Mouse (Mus musculus) forebrain, embryonic 11.5 days (tissue): ENCODE results near the gene Hoxc11. TPM values are rescaled to one million over a fixed set of nuclear protein-coding genes. Genes with fewer than 3 reads are reported as not detected.
A peak's percentile ranks its signal among the peaks of the same experiment; 100 is the strongest.

Experiments used
- ATAC-seq: fragments of 200-750 bp; cut with Nextera tagmentation; replicated peaks from 2 replicates; pipeline ENCODE4 v1.8.0; 2017; ENCODE audit warnings: moderate TSS enrichment; ENCODE audit not compliant: low FRiP score
- DNase-seq: peaks from one replicate; pipeline ENCODE4 v3.0.0-alpha.2; 2017; ENCODE audit warnings: low spot score
- H3K27ac ChIP-seq: fragments of 300-500 bp; sonication (generic); 2 replicates; pipeline ENCODE4 v1.5.1; 2014; ENCODE audit warnings: low read depth, low read length
- H3K27me3 ChIP-seq: fragments of 300-500 bp; sonication (generic); 2 replicates; pipeline ENCODE4 v1.6.1; 2014; ENCODE audit warnings: mild to moderate bottlenecking, low read length, mixed read lengths; ENCODE audit not compliant: control insufficient read depth, insufficient read depth
- H3K36me3 ChIP-seq: fragments of 300-500 bp; sonication (generic); 2 replicates; pipeline ENCODE4 v1.6.1; 2014; ENCODE audit warnings: mild to moderate bottlenecking, low read length, moderate library complexity, mixed read lengths; ENCODE audit not compliant: control insufficient read depth, insufficient read depth
- H3K4me1 ChIP-seq: fragments of 300-500 bp; sonication (generic); replicated peaks from 2 replicates; pipeline ENCODE4 v1.6.1; 2014; ENCODE audit warnings: low read length, mixed read lengths; ENCODE audit not compliant: control insufficient read depth, insufficient read depth
- H3K4me2 ChIP-seq: fragments of 300-500 bp; sonication (generic); 2 replicates; pipeline ENCODE4 v1.6.1; 2014; ENCODE audit warnings: low read depth, mild to moderate bottlenecking, low read length, moderate library complexity, mixed read lengths; ENCODE audit not compliant: severe bottlenecking
- H3K4me3 ChIP-seq: fragments of 300-500 bp; sonication (generic); 2 replicates; pipeline ENCODE4 v1.5.1; 2014; ENCODE audit warnings: low read depth, low read length
- H3K9ac ChIP-seq: fragments of 300-500 bp; sonication (generic); 2 replicates; pipeline ENCODE4 v1.6.1; 2014; ENCODE audit warnings: low read length
- H3K9me3 ChIP-seq: fragments of 300-500 bp; sonication (generic); 2 replicates; pipeline ENCODE4 v1.6.1; 2016; ENCODE audit warnings: low read length, mixed read lengths; ENCODE audit not compliant: control insufficient read depth
- WGBS: fragments of 180-500 bp; shearing (Covaris S2); extraction: QIAGEN DNeasy Blood & Tissue Kit; methylation state at CpG from one replicate; pipeline ENCODE4 v1.1.7; 2014; 5-methylcytosine and 5-hydroxymethylcytosine counted together
- polyA plus RNA-seq: library from polyadenylated mRNA; unstranded; fragments of >200 nt; fragmentation: Nextera tagmentation; extraction: Ambion mirVana; gene quantifications from 2 replicates; pipeline ENCODE4 v1.2.1, GENCODE M21; 2014

Gene Hoxc11
- polyA plus RNA-seq, 1 experiment from 2014 or later = not detected

DNA sequence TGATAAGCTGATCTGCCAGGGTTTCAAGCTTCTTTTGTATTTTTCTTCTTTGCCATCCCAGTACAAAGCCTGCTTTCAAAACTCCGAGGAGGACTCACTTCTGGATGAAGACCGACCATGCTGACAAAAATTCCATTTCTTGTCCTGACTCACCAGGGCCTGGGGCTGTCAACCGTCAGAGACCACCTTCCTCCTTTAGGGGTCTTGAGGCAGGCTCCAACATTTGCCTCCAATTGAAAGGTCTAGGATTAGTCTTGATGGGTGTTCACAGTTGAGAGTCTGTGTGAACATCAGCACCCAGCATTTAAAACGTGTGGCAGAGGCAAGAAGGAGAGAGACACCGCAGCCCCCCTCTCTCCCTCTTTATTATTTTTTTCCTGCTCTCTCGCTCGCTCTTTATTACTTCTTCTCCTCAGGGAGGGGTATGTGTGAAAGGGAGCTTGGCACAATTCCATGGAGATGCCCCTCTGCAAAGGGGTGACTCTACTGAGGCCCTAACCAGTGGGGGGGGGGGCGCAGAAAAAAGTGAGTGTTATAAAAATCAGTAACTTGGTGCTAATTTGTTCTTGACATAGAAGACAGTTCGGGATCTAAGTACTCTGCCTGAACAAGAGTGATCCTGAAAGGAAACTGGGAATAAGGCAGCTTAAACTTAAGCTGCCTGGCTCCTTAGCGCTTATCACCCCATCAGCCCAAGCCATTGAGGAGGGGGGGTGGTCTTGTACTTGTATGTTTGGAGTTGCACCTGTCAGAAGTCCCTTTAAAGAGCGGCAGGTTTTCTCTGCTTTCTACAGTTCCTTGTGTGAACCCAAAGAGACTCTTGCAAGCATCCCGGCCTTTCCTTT, 34.7 kb upstream of the Hoxc11 start:
- Histone ChIP-seq H3K4me3 (no peak overlapping the region), H3K4me1 (no peaks in the 10 kb centered on the region), H3K27me3 (peaks cover 95% of the 10 kb centered on the region), H3K36me3 (no peaks in the 10 kb centered on the region), H3K9ac (no peak overlapping the region), H3K4me2 (no peak overlapping the region), H3K27ac (no peak overlapping the region), H3K9me3 (no peaks in the 10 kb centered on the region)
- ATAC-seq (no peak), DNase-seq (no peak)
- 2% methylated on average over 12 of the region's 12 CpGs for WGBS

DNA sequence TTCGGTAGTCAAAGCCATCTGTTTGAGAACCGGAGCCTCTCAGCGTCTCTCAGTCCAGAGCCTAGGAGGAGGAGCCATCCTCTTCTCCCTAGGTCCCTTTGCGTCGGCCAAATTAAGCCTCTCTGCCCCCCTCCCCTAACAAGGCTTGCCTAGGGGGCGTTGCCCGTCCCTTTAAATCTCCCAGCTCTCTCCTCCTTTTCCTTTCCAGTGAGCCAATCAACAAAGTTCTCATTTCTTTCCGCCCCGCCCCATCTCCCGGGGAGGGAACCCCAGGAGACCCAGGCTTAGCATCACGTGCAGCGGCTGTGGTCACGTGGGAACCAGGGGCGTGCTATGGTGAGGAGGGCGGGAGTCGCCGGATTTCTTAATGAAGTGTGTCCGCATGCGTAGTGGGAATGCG, 33.6 kb upstream of the Hoxc11 start:
- Histone ChIP-seq H3K4me3 (peak overlapping the region; percentile 0; the same call in 1 of the 2 replicates), H3K9ac (no peak overlapping the region), H3K27ac (no peak overlapping the region), H3K9me3 (no peaks in the 10 kb centered on the region), H3K4me1 (no peaks in the 10 kb centered on the region), H3K36me3 (no peaks in the 10 kb centered on the region), H3K27me3 (peaks cover 95% of the 10 kb centered on the region), H3K4me2 (no peak overlapping the region)
- under 1% methylated on average over 19 of the region's 20 CpGs for WGBS
- ATAC-seq = peak; percentile 89
- peak; percentile 81 for DNase-seq

DNA sequence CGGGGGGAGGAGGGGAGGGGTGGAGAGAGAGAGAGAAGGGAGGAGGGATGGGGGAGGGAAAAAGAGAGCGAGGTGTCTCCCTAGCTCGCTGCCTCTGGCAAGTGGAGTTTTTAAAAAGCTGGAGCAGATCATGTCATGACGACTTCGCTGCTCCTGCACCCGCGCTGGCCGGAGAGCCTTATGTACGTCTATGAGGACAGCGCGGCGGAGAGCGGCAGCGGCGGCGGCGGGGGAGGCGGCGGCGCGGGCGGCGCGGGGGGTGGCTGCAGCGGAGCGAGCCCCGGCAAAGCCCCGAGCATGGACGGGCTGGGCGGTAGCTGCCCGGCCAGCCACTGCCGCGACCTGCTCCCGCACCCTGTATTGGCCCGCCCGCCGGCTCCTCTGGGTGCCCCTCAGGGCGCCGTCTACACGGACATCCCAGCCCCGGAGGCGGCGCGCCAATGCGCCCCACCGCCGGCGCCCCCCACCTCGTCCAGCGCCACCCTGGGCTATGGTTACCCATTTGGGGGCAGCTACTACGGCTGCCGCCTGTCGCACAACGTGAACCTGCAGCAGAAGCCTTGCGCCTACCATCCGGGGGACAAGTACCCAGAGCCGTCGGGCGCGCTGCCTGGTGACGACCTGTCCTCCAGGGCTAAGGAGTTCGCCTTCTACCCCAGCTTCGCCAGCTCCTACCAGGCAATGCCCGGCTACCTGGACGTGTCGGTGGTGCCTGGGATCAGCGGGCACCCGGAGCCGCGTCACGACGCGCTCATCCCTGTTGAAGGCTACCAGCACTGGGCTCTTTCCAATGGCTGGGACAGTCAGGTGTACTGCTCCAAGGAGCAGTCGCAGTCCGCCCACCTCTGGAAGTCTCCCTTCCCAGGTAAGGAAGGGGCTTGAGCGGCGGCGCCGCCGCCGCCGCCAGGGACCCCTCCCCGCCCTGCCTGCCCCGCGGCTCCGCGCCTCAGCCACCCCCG, 32.9 kb upstream of the Hoxc11 start, which contains the start of gene Hoxc13:
Gene Hoxc13, plus strand, starts transcription at position 51 of the 959 bp plus-strand sequence.
- Histone ChIP-seq H3K9ac (no peak within 1 kb of the TSS), H3K4me3 (peak within 1 kb of the TSS; percentile 0; the same call in 1 of the 2 replicates), H3K4me1 (no peaks in the 10 kb centered on the region), H3K4me2 (peak within 1 kb of the TSS; percentile 34; the same call in 1 of the 2 replicates), H3K27ac (no peak within 1 kb of the TSS), H3K36me3 (no peaks in the 10 kb centered on the region), H3K9me3 (no peaks in the 10 kb centered on the region), H3K27me3 (peaks cover 95% of the 10 kb centered on the region)
- DNase-seq (peak; percentile 68), ATAC-seq (peak; percentile 57)
- WGBS = under 1% methylated on average over 81 of the region's 88 CpGs

DNA sequence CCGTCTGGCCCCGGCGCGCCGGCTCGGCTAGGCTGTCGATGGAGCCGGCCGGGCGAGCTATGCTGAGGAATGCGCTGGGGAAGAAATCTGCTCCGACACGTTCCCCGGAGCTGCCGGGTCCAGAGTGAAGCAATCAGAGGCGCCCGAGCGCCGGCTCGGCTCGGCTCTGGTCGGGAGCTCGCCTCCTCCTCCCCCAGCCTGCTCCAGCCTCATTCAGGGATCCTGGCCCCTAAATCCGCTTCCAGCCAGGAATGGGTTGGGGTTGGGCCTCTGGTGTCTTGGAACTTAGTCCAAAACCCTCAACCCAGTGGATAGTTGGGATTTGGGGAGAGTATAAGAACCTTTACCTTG, 32.2 kb upstream of the Hoxc11 start:
- H3K27me3 ChIP-seq = peaks cover 94% of the 10 kb centered on the region
- DNase-seq (peak; percentile 68), ATAC-seq (no peak)
- no peaks in the 10 kb centered on the region for H3K36me3 ChIP-seq
- no peak overlapping the region for H3K9ac ChIP-seq
- WGBS = 1% methylated on average over 24 of the region's 24 CpGs
- H3K4me3 ChIP-seq = no peak overlapping the region
- no peaks in the 10 kb centered on the region for H3K9me3 ChIP-seq
- no peak overlapping the region for H3K4me2 ChIP-seq
- no peak overlapping the region for H3K27ac ChIP-seq
- no peaks in the 10 kb centered on the region for H3K4me1 ChIP-seq

DNA sequence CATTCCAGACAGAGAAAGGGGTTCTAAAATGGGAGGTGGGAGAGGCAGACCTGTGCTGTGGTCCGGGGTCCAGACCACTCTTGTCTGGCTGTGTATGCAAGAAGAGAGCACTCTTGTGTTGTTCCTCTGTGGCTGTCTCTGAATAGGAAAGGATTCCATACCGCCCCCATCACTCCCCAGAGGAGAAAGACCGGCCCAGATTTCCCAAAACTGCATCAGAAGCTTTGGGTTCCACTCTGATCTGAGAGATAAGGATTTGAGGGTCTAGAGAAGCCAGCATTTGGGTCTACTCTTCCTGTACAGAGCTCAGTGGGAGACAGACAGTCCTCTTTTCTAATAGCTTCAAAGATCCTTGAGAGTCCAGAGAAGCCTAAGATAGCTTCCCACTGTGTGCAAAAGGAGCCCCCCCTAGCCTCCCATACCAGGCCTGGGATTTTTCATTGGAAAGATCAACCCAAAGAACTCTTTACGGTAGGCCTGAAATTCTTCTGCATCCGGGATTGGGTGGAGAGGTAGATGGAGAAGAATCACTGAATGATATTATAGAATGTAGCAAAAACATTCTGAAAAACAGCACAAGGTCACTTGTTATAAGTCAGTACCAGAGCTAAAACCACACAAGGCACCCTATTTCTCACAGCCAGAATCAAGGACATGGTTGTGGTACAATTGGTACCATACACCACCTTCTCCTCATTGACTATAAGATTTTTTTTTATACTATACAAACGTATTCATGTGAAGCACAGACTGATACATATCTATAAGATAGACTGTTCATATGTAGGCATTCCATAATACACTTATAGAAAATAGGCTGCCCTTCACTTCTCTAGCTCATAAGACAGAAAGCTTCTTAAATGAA, 31.4 kb upstream of the Hoxc11 start:
- Histone ChIP-seq H3K4me2 (no peak overlapping the region), H3K36me3 (no peaks in the 10 kb centered on the region), H3K4me3 (no peak overlapping the region), H3K9me3 (no peaks in the 10 kb centered on the region), H3K4me1 (no peaks in the 10 kb centered on the region), H3K9ac (no peak overlapping the region), H3K27ac (no peak overlapping the region), H3K27me3 (peaks cover 94% of the 10 kb centered on the region)
- DNase-seq = no peak
- no peak for ATAC-seq
- 7% methylated on average over 6 of the region's 6 CpGs for WGBS

DNA sequence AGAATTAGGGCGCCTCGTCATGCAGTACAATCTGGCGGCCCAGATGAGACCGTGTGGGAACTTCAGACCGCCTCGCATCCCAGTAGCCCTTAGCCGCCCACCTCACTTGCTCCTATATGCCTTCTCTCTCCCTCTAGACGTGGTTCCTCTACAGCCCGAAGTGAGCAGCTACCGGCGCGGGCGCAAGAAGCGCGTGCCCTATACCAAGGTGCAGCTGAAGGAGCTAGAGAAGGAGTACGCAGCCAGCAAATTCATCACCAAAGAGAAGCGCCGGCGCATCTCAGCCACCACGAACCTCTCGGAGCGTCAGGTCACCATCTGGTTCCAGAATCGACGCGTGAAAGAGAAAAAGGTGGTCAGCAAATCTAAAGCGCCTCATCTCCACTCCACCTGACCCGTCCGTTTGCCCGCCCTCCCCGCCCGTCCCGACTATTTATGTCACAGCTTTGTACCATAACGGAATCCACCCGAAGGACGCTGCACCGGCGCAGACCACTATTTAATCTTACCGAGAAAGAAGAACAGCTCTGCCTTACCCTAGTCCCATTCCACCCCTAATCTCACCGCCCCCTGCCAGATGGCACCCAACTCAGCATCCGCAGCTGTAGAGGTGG, 27.1 kb upstream of the Hoxc11 start:
- Histone ChIP-seq H3K27me3 (peaks cover 95% of the 10 kb centered on the region), H3K36me3 (no peaks in the 10 kb centered on the region), H3K4me3 (no peak overlapping the region), H3K9me3 (no peaks in the 10 kb centered on the region), H3K9ac (no peak overlapping the region), H3K4me2 (no peak overlapping the region), H3K27ac (no peak overlapping the region), H3K4me1 (no peaks in the 10 kb centered on the region)
- DNase-seq (no peak), ATAC-seq (no peak)
- under 1% methylated on average over 40 of the region's 40 CpGs for WGBS

DNA sequence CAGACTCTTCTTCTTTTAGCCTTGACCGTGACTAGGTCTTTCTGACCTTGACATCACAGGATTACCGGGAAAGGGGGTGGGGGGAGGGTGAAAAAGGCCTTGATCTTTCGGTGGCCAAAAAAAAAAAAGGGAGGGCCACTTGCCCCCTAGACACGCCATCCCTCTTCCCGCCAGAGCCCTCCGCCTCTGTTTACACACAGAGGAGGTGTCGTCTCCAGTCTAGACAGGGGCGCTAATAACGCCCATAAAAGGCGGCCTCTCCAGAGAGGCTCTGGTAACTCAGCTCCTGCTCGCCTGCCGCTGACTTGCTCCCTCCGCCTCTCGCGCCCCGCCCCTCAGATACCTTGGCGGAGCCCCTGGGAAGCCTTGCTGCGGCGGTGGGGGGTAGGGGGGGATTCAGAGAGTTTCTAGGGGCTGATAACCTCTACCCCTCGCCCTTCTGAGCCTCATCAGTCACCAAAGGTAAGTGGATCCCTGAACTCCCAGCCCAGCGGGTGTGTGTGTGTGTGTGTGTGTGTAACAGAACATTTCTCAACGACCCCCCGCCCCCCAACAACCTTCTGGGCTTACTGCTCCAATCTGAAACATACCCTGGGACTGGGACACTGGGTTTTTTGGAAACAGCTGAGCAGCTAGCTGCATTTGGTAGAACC, 22.4 kb upstream of the Hoxc11 start:
- ATAC-seq = no peak
- no peak overlapping the region for H3K27ac ChIP-seq
- WGBS = 3% methylated on average over 23 of the region's 23 CpGs

More for the DNA sequence above, 22.4 kb upstream of the Hoxc11 start:
- H3K4me1 ChIP-seq = no peaks in the 10 kb centered on the region
- no peak overlapping the region for H3K4me2 ChIP-seq
- no peak overlapping the region for H3K4me3 ChIP-seq
- DNase-seq = peak; percentile 50
- H3K9ac ChIP-seq = no peak overlapping the region
- no peaks in the 10 kb centered on the region for H3K9me3 ChIP-seq
- H3K27me3 ChIP-seq = peaks cover 99% of the 10 kb centered on the region
- no peaks in the 10 kb centered on the region for H3K36me3 ChIP-seq
